ENCODE assay signal across 22 mouse cellular contexts in genomic region chr1:87149422-87149821, GRCm38 (mm10). TPM values are rescaled to one million over a fixed set of nuclear protein-coding genes. Genes with fewer than 3 reads are reported as not detected.
DNase-seq lines count a peak whose midpoint lies in the region; ATAC-seq and TF ChIP-seq lines count a peak whose summit lies in the region.
"Had no signal": no experiment of that assay in that cellular context is flagged by ENCODE, and none has a peak within 500 bp of the region (broad histone marks: within the 10 kb centered on the region; RNA-seq: fewer than 3 reads in every experiment).

No protein-coding gene starts in this region.

- H3K4me3 ChIP-seq in hindbrain, embryonic 10.5 days = peak overlapping the region; percentile 28
- H3K4me3 ChIP-seq in hindbrain, embryonic 16.5 days (ENCODE audit: low read length) = no peak overlapping the region
- no peak overlapping the region for H3K4me3 ChIP-seq in midbrain, embryonic 11.5 days (ENCODE audit: low read depth, low read length)
- H3K4me3 ChIP-seq in midbrain, embryonic 16.5 days (ENCODE audit: low read depth, low read length) = no peak overlapping the region
- H3K4me3 ChIP-seq in cerebellum, adult 2 months (replicated peaks; ENCODE audit: insufficient read depth, low read depth, low read length) = no peak overlapping the region
- H3K4me3 ChIP-seq: heart, embryonic 15.5 days; hindbrain, embryonic 15.5 days; left cerebral cortex, adult 2 months had no signal

- no peaks in the 10 kb centered on the region for H3K9me3 ChIP-seq in hindbrain, embryonic 10.5 days
- H3K9me3 ChIP-seq in hindbrain, embryonic 16.5 days (ENCODE audit: control insufficient read depth, low read length) = no peaks in the 10 kb centered on the region
- no peaks in the 10 kb centered on the region for H3K9me3 ChIP-seq in midbrain, embryonic 11.5 days (ENCODE audit: control insufficient read depth, low read length)
- H3K9me3 ChIP-seq in midbrain, embryonic 16.5 days (replicated peaks; ENCODE audit: control insufficient read depth, low read length, poor library complexity, severe bottlenecking) = no peaks in the 10 kb centered on the region
- H3K9me3 ChIP-seq: heart, embryonic 15.5 days; hindbrain, embryonic 15.5 days had no signal

- ATAC-seq in hindbrain, embryonic 16.5 days = no peak
- ATAC-seq in midbrain, embryonic 11.5 days (ENCODE audit: low FRiP score) = peak; percentile 51; the same call in 1 of the 2 replicates
- no peak for ATAC-seq in midbrain, embryonic 16.5 days
- ATAC-seq in granulocyte monocyte progenitor cell, adult 5-6 weeks (replicated peaks; ENCODE audit: poor library complexity, severe bottlenecking) = peak; percentile 68
- ATAC-seq: forebrain, embryonic 16.5 days had no signal

- DNase-seq in hindbrain, embryonic 10.5 days (ENCODE audit: low spot score) = peak; percentile 36
- DNase-seq in midbrain, embryonic 11.5 days (ENCODE audit: low spot score, missing footprints) = peak; percentile 81
- peak; percentile 39 for DNase-seq in testis, postnatal 14 days (ENCODE audit: low spot score)
- DNase-seq in ovary, postnatal 14 days (ENCODE audit: low spot score) = no peak
- DNase-seq in cerebellum, adult 2 months = no peak
- DNase-seq: adrenal gland, adult 8-10 months; cerebellum, postnatal 14 days; kidney, adult 9 months; right cerebral cortex, postnatal 25 days; thymus, postnatal 36 days had no signal

- H3K27ac ChIP-seq in hindbrain, embryonic 10.5 days = no peak overlapping the region
- no peak overlapping the region for H3K27ac ChIP-seq in hindbrain, embryonic 16.5 days (ENCODE audit: low read depth, low read length)
- H3K27ac ChIP-seq in midbrain, embryonic 11.5 days (ENCODE audit: low read depth, low read length) = no peak overlapping the region
- H3K27ac ChIP-seq in midbrain, embryonic 16.5 days (ENCODE audit: low read length) = no peak overlapping the region
- H3K27ac ChIP-seq in cerebellum, adult 2 months (ENCODE audit: insufficient read depth, low read length) = no peak overlapping the region
- H3K27ac ChIP-seq: heart, embryonic 15.5 days; hindbrain, embryonic 15.5 days; left cerebral cortex, adult 2 months had no signal

- H3K4me2 ChIP-seq in hindbrain, embryonic 16.5 days (ENCODE audit: low read length) = no peak overlapping the region
- no peak overlapping the region for H3K4me2 ChIP-seq in midbrain, embryonic 11.5 days
- H3K4me2 ChIP-seq in midbrain, embryonic 16.5 days (ENCODE audit: low read length) = no peak overlapping the region
- H3K4me2 ChIP-seq: heart, embryonic 15.5 days; hindbrain, embryonic 15.5 days had no signal

- H3K36me3 ChIP-seq in hindbrain, embryonic 10.5 days = no peaks in the 10 kb centered on the region
- no peaks in the 10 kb centered on the region for H3K36me3 ChIP-seq in hindbrain, embryonic 16.5 days (ENCODE audit: control insufficient read depth, insufficient read depth, low read length)
- H3K36me3 ChIP-seq in midbrain, embryonic 11.5 days (ENCODE audit: control insufficient read depth, insufficient read depth, low read length) = no peaks in the 10 kb centered on the region
- H3K36me3 ChIP-seq in midbrain, embryonic 16.5 days (ENCODE audit: control insufficient read depth, insufficient read depth, low read length) = no peaks in the 10 kb centered on the region
- H3K36me3 ChIP-seq: heart, embryonic 15.5 days; hindbrain, embryonic 15.5 days had no signal

- H3K9ac ChIP-seq in hindbrain, embryonic 16.5 days (ENCODE audit: low read depth, low read length) = no peak overlapping the region
- H3K9ac ChIP-seq in midbrain, embryonic 11.5 days (ENCODE audit: low read length) = no peak overlapping the region
- H3K9ac ChIP-seq in midbrain, embryonic 16.5 days (ENCODE audit: low read depth, low read length) = no peak overlapping the region
- H3K9ac ChIP-seq: heart, embryonic 15.5 days; hindbrain, embryonic 15.5 days had no signal

- WGBS in hindbrain, embryonic 10.5 days = 19% methylated on average over 13 of the region's 13 CpGs
- 33% methylated on average over 13 of the region's 13 CpGs for WGBS in hindbrain, embryonic 16.5 days
- 32% methylated on average over 13 of the region's 13 CpGs for WGBS in midbrain, embryonic 11.5 days
- 28% methylated on average over 13 of the region's 13 CpGs for WGBS in midbrain, embryonic 16.5 days
- 42% methylated on average over 13 of the region's 13 CpGs for WGBS in cerebellum, adult 2 months

- TF ChIP-seq POLR2A in cerebellum, adult 2 months (IDR thresholded peaks at IDR 0.05; ENCODE audit: borderline replicate concordance, insufficient read depth, low read length) = no peak

- peaks cover 31% of the 10 kb centered on the region for H3K4me1 ChIP-seq in hindbrain, embryonic 10.5 days (replicated peaks)
- peaks cover 7% of the 10 kb centered on the region; the same call in 1 of the 2 replicates for H3K4me1 ChIP-seq in hindbrain, embryonic 16.5 days (ENCODE audit: control insufficient read depth, insufficient read depth, low read depth, low read length)
- peaks cover 4% of the 10 kb centered on the region; the same call in 1 of the 2 replicates for H3K4me1 ChIP-seq in midbrain, embryonic 11.5 days (ENCODE audit: control insufficient read depth, insufficient read depth, low read length)
- peaks cover 7% of the 10 kb centered on the region for H3K4me1 ChIP-seq in midbrain, embryonic 16.5 days (ENCODE audit: control insufficient read depth, insufficient read depth, low read length)
- H3K4me1 ChIP-seq in cerebellum, adult 2 months (ENCODE audit: control insufficient read depth, insufficient read depth, low read length) = no peaks in the 10 kb centered on the region

- peaks cover 80% of the 10 kb centered on the region for H3K27me3 ChIP-seq in hindbrain, embryonic 10.5 days (ENCODE audit: insufficient read depth, poor library complexity, severe bottlenecking)
- H3K27me3 ChIP-seq in hindbrain, embryonic 16.5 days (replicated peaks; ENCODE audit: control insufficient read depth, insufficient read depth, low read length) = peaks cover 35% of the 10 kb centered on the region
- peaks cover 31% of the 10 kb centered on the region for H3K27me3 ChIP-seq in midbrain, embryonic 11.5 days (ENCODE audit: control insufficient read depth, insufficient read depth, low read length)
- H3K27me3 ChIP-seq in midbrain, embryonic 16.5 days (ENCODE audit: control insufficient read depth, insufficient read depth, low read depth, low read length) = peaks cover 41% of the 10 kb centered on the region
- peaks cover 2% of the 10 kb centered on the region; the same call in 1 of the 2 replicates for H3K27me3 ChIP-seq in cerebellum, adult 2 months (ENCODE audit: control insufficient read depth, insufficient read depth, low read length)

- no peak for TF ChIP-seq CTCF in cerebellum, adult 2 months (IDR thresholded peaks at IDR 0.05; ENCODE audit: borderline replicate concordance, insufficient read depth, low read depth, low read length)

RNA-seq across cellular contexts. Expression of gene Ecel1, which starts 6.9 kb away (rescaled TPM):
- polyA plus RNA-seq in hindbrain, embryonic 10.5 days (2016; fragmentation: Nextera tagmentation; extraction: Ambion mirVana) = 5.4 and 21.9 TPM in 2 replicates
- polyA plus RNA-seq in hindbrain, embryonic 16.5 days (2015; fragmentation: Nextera tagmentation; extraction: Ambion mirVana) = 34.9 and 40.2 TPM in 2 replicates
- 2.7 and 3.1 TPM in 2 replicates for polyA plus RNA-seq in midbrain, embryonic 11.5 days (2014; fragmentation: Nextera tagmentation; extraction: Ambion mirVana)
- polyA plus RNA-seq in midbrain, embryonic 16.5 days (2015; fragmentation: Nextera tagmentation; extraction: Ambion mirVana) = 14.4 and 25.7 TPM in 2 replicates
- not detected in 2 replicates for total RNA-seq in granulocyte monocyte progenitor cell, adult 5-6 weeks (2014; fragmentation: Nextera tagmentation)
- not detected in 2 replicates for total RNA-seq in granulocyte monocyte progenitor cell, adult 5-6 weeks (2017)
- 15.5 and 16.0 TPM in 2 replicates for polyA plus RNA-seq in cerebellum, adult 2 months (2012; rRNA removed)
- total RNA-seq: neutrophil, adult 5-6 weeks had no signal

RNA-seq across cellular contexts. Expression of gene Akp3, which starts 24.6 kb away (rescaled TPM):
- not detected in 2 replicates for polyA plus RNA-seq in hindbrain, embryonic 10.5 days (2016; fragmentation: Nextera tagmentation; extraction: Ambion mirVana)
- polyA plus RNA-seq in hindbrain, embryonic 16.5 days (2015; fragmentation: Nextera tagmentation; extraction: Ambion mirVana) = 0.09 TPM in 2 replicates
- not detected in 2 replicates for polyA plus RNA-seq in midbrain, embryonic 11.5 days (2014; fragmentation: Nextera tagmentation; extraction: Ambion mirVana)
- not detected in 2 replicates for polyA plus RNA-seq in midbrain, embryonic 16.5 days (2015; fragmentation: Nextera tagmentation; extraction: Ambion mirVana)
- not detected in 2 replicates for total RNA-seq in granulocyte monocyte progenitor cell, adult 5-6 weeks (2014; fragmentation: Nextera tagmentation)
- total RNA-seq in granulocyte monocyte progenitor cell, adult 5-6 weeks (2017) = not detected in 2 replicates
- 0.08 TPM in 2 replicates for polyA plus RNA-seq in cerebellum, adult 2 months (2012; rRNA removed)
- total RNA-seq: adrenal gland, adult 8-10 months; gastrocnemius, postnatal 4 days; layer of hippocampus, adult 18-20 months; left cerebral cortex, adult 2 months; neutrophil, adult 5-6 weeks had no signal
- polyA plus RNA-seq: forebrain, embryonic 16.5 days; heart, embryonic 15.5 days; hindbrain, embryonic 15.5 days; lung, embryonic 16.5 days; stomach, embryonic 14.5 days had no signal

RNA-seq across cellular contexts. Expression of gene Prss56, which starts 33.7 kb away (rescaled TPM):
- 0.34 and 5.8 TPM in 2 replicates for polyA plus RNA-seq in hindbrain, embryonic 10.5 days (2016; fragmentation: Nextera tagmentation; extraction: Ambion mirVana)
- 2.1 and 2.6 TPM in 2 replicates for polyA plus RNA-seq in hindbrain, embryonic 16.5 days (2015; fragmentation: Nextera tagmentation; extraction: Ambion mirVana)
- not detected in 2 replicates for polyA plus RNA-seq in midbrain, embryonic 11.5 days (2014; fragmentation: Nextera tagmentation; extraction: Ambion mirVana)
- 0.34 TPM in 1 of 2 replicates, not detected in the other for polyA plus RNA-seq in midbrain, embryonic 16.5 days (2015; fragmentation: Nextera tagmentation; extraction: Ambion mirVana)
- total RNA-seq in granulocyte monocyte progenitor cell, adult 5-6 weeks (2014; fragmentation: Nextera tagmentation) = not detected in 2 replicates
- not detected in 2 replicates for total RNA-seq in granulocyte monocyte progenitor cell, adult 5-6 weeks (2017)
- 0.10 TPM in 2 replicates for polyA plus RNA-seq in cerebellum, adult 2 months (2012; rRNA removed)
- total RNA-seq: adrenal gland, adult 8-10 months; gastrocnemius, postnatal 4 days; neutrophil, adult 5-6 weeks had no signal
- polyA plus RNA-seq: lung, embryonic 16.5 days had no signal

RNA-seq across cellular contexts. Expression of gene Chrnd, which starts 41.0 kb away (rescaled TPM):
- polyA plus RNA-seq in hindbrain, embryonic 10.5 days (2016; fragmentation: Nextera tagmentation; extraction: Ambion mirVana) = 0.10 TPM in 1 of 2 replicates, not detected in the other
- polyA plus RNA-seq in hindbrain, embryonic 16.5 days (2015; fragmentation: Nextera tagmentation; extraction: Ambion mirVana) = 0.62 TPM in 1 of 2 replicates, not detected in the other
- not detected in 2 replicates for polyA plus RNA-seq in midbrain, embryonic 11.5 days (2014; fragmentation: Nextera tagmentation; extraction: Ambion mirVana)
- not detected in 2 replicates for polyA plus RNA-seq in midbrain, embryonic 16.5 days (2015; fragmentation: Nextera tagmentation; extraction: Ambion mirVana)
- not detected in 2 replicates for total RNA-seq in granulocyte monocyte progenitor cell, adult 5-6 weeks (2014; fragmentation: Nextera tagmentation)
- not detected in 2 replicates for total RNA-seq in granulocyte monocyte progenitor cell, adult 5-6 weeks (2017)
- polyA plus RNA-seq in cerebellum, adult 2 months (2012; rRNA removed) = not detected in 2 replicates
- total RNA-seq: adrenal gland, adult 8-10 months; layer of hippocampus, adult 18-20 months; left cerebral cortex, adult 2 months; neutrophil, adult 5-6 weeks had no signal
- polyA plus RNA-seq: forebrain, embryonic 16.5 days; heart, embryonic 15.5 days; hindbrain, embryonic 15.5 days; stomach, embryonic 14.5 days had no signal

RNA-seq across cellular contexts. Expression of gene Alpi, which starts 48.0 kb away (rescaled TPM):
- not detected in 2 replicates for polyA plus RNA-seq in hindbrain, embryonic 10.5 days (2016; fragmentation: Nextera tagmentation; extraction: Ambion mirVana)
- polyA plus RNA-seq in hindbrain, embryonic 16.5 days (2015; fragmentation: Nextera tagmentation; extraction: Ambion mirVana) = not detected in 2 replicates
- not detected in 2 replicates for polyA plus RNA-seq in midbrain, embryonic 11.5 days (2014; fragmentation: Nextera tagmentation; extraction: Ambion mirVana)
- not detected in 2 replicates for polyA plus RNA-seq in midbrain, embryonic 16.5 days (2015; fragmentation: Nextera tagmentation; extraction: Ambion mirVana)
- total RNA-seq in granulocyte monocyte progenitor cell, adult 5-6 weeks (2014; fragmentation: Nextera tagmentation) = not detected in 2 replicates
- not detected in 2 replicates for total RNA-seq in granulocyte monocyte progenitor cell, adult 5-6 weeks (2017)
- polyA plus RNA-seq in cerebellum, adult 2 months (2012; rRNA removed) = not detected in 2 replicates
- total RNA-seq: adrenal gland, adult 8-10 months; gastrocnemius, postnatal 4 days; layer of hippocampus, adult 18-20 months; left cerebral cortex, adult 2 months; neutrophil, adult 5-6 weeks had no signal
- polyA plus RNA-seq: forebrain, embryonic 16.5 days; heart, embryonic 15.5 days; hindbrain, embryonic 15.5 days; lung, embryonic 16.5 days had no signal

Comparison
In these comparisons a context has a peak if more than half of its experiments do, and no peak if none do; other contexts are left out.
1. ATAC-seq: peak in midbrain, embryonic 11.5 days (single experiment) and granulocyte monocyte progenitor cell, adult 5-6 weeks (single experiment); none in hindbrain, embryonic 16.5 days (single experiment) and midbrain, embryonic 16.5 days (single experiment).
2. DNase-seq: peak in hindbrain, embryonic 10.5 days (single experiment), midbrain, embryonic 11.5 days (single experiment) and testis, postnatal 14 days (single experiment); none in ovary, postnatal 14 days (single experiment) and cerebellum, adult 2 months (0 of 2).